Mouse (Mus musculus): ENCODE measurements around the gene Vezt. TPM values are rescaled to one million over a fixed set of nuclear protein-coding genes. Genes with fewer than 3 reads are reported as not detected.
A peak's percentile ranks its signal among the peaks of the same experiment; 100 is the strongest.

Vezt gene
- total RNA-seq, 2 experiments from 2014 or later: 74.9 to 82.3 TPM

- intact Hi-C loops (cut with DNase I): no loop called here
- DNase-seq (ENCODE audit: low spot score in 2 of 2): no peak
These were observed 41.5 kb downstream of the Vezt start for GRCm38 (mm10) chr10:93994136-93994535.

- intact Hi-C loops (cut with DNase I): no loop called here
- DNase-seq (ENCODE audit: low spot score in 2 of 2): no peak
These were observed 50.3 kb downstream of the Vezt start for GRCm38 (mm10) chr10:93985357-93985756.

DNA sequence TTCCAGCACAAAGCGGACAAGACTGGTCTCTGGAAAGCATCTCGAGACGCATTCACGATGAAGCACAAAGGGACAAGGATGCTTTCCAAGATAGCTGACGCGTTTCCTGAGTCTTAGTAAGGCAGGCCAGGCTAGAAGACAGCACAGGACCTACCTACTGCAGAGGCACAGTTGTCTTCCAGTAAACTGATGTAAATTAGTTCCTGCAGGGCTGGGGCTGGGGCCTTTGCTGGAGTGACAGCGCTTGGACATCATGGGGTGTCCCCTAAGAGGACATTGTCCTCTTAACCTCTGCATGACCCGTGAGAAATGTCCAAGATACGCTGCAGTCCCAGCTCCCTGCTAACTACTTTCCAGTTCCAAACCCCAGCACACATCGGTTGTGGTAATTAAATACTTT is 66.3 kb downstream of the Vezt start:
- intact Hi-C loops (cut with DNase I): no loop called here
- no peak for DNase-seq (ENCODE audit: low spot score in 2 of 2)

- intact Hi-C loops (cut with DNase I): no loop called here
- no peak for DNase-seq (ENCODE audit: low spot score in 2 of 2)
These were observed 68.1 kb downstream of the Vezt start for GRCm38 (mm10) chr10:93967486-93967885.

GRCm38 (mm10) chr10:93954023-93954422 is 81.6 kb downstream of the Vezt start:
- intact Hi-C loops (cut with DNase I): no loop called here
- no peak for DNase-seq (ENCODE audit: low spot score in 2 of 2)

GRCm38 (mm10) chr10:93953504-93953903 is 82.1 kb downstream of the Vezt start:
- intact Hi-C loops (cut with DNase I): no loop called here

DNA sequence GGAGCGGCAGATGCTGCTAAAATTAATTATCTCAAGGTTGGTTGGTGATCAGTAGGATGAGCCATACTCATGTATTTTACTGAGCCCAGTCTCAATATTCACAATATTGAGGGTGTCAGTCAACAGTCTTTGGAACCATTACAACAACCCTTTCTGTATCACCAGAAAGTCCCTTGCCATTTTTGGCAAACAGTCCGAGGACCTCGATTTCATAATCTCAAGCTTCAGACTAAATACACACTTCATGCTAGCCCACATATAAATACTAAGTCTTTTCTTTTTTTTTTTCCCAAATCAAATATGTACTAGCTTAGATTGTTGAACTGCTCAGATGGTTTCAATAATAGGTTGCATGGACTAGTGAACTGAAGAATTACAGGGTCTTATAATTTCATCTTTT is 84.6 kb downstream of the Vezt start:
- intact Hi-C loops (cut with DNase I): no loop called here
- no peak for DNase-seq (ENCODE audit: low spot score in 2 of 2)

More at GRCm38 (mm10) chr10:93953504-93953903, 82.1 kb downstream of the Vezt start:
- no peak for DNase-seq (ENCODE audit: low spot score in 2 of 2)

DNA sequence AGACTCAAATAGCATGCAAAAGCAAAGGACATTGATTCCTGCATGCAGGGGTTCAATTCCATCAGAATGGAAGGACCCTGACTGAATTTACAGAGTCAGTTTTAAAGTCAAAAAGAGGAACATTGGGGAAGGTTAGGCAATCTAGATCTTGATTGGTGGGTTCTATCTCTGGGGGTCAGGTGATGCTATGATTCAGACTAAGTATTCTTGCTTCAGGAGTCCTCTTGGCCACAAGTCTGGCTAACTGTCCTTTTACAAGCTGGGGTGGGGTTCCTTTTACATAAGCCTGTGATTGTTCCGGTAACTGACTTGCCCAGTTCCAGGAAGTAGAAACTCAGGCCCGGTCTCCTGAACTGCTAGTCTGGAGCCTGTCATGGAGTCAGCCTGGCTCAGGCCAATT is 85.7 kb downstream of the Vezt start:
- no peak for DNase-seq (ENCODE audit: low spot score in 2 of 2)
- intact Hi-C loops (cut with DNase I): loop anchor here (5.0 kb wide), 1 partner anchor 167 kb away; no protein-coding TSS in a partner anchor

DNA sequence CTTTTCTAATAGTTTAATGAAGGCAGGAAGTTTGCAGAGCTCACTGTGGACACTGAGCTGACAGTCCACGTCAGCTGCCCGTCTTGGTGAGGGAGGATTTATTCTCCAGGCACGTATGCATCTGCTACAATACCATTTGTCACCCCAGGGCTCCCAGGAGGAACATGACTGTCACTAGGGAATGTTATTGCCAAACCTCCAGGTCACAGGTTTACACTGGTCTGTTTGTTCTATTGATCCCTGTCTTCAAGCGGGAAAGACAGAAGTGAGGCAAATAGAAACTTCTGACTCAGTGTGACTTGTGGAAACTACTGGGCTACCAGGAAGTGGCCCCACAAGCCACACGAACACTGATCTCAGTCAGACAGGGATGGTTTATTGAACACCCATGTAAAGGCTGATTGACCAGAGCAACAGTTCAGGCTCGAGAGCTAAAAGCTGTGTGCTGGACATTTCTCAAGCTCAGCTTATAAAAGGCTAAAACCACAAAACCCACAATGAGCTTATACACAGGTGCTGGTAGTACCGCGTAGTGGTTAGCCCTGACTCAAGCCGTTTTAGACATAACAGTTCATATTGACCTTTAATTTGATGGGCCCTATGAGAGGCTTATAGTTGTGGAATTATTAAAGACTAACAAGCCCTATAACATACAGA is 89.6 kb downstream of the Vezt start:
- DNase-seq (ENCODE audit: low spot score in 2 of 2): no peak
- intact Hi-C loops (cut with DNase I): loop anchor here (5.0 kb wide), 1 partner anchor 171 kb away; no protein-coding TSS in a partner anchor

DNA sequence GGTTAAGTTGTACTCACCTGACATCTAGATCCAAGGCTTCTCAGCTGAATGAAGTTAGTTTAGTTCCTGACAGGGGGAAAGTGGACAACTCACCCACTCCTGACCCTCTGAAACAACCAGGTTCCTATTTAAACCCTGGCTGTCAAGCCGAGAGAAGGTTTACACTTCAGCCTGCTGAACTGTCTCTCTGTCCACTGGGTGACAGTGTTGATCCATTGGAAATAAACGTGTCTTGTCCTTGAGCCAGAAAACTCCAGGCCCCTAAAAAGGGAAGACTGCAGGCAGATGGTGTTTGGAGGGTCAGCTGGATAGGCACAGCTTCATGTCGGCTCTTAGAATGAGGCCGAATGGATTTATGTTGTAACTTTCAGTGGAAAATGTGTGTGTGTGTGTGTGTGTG is 90.3 kb downstream of the Vezt start:
- intact Hi-C loops (cut with DNase I): loop anchor here (5.0 kb wide), 1 partner anchor 172 kb away; no protein-coding TSS in a partner anchor

DNA sequence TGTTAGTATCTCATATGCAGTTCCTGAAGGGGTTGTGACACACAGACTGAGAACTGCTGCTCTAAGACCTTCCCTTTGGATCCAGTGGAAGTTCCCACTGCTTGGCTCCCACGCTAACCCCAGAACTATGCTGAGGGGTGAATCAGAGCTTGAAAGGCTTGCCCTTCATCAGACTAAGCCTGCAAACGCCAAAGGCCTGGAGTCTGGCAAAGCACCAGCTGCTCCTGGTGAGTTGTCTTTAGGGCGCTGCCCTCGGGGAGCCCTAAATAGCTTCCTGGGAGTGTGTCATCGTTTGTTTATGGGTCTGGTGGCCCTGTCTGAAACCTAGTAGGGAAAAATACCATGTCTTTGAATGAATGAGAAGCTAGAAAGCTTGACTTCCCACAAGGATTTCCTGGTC is 91.4 kb downstream of the Vezt start:
- no peak for DNase-seq (ENCODE audit: low spot score in 2 of 2)
- intact Hi-C loops (cut with DNase I): no loop called here

More for the DNA sequence above, 90.3 kb downstream of the Vezt start:
- DNase-seq (ENCODE audit: low spot score in 2 of 2): peak; percentile 18 to 26

- no peak for DNase-seq (ENCODE audit: low spot score in 2 of 2)
- intact Hi-C loops (cut with DNase I): no loop called here
These were observed 95.3 kb downstream of the Vezt start for GRCm38 (mm10) chr10:93940279-93940678.

- intact Hi-C loops (cut with DNase I): no loop called here
- no peak for DNase-seq (ENCODE audit: low spot score in 2 of 2)
These were observed 95.9 kb downstream of the Vezt start for GRCm38 (mm10) chr10:93939676-93940075.

- no peak for DNase-seq (ENCODE audit: low spot score in 2 of 2)
- intact Hi-C loops (cut with DNase I): no loop called here
These were observed 96.8 kb downstream of the Vezt start for GRCm38 (mm10) chr10:93938844-93939271.

GRCm38 (mm10) chr10:93933980-93934379 is 101.6 kb downstream of the Vezt start:
- no peak for DNase-seq (ENCODE audit: low spot score in 2 of 2)
- intact Hi-C loops (cut with DNase I): no loop called here

GRCm38 (mm10) chr10:93932861-93933260 is 102.8 kb downstream of the Vezt start:
- intact Hi-C loops (cut with DNase I): no loop called here
- DNase-seq (ENCODE audit: low spot score in 2 of 2): no peak

DNA sequence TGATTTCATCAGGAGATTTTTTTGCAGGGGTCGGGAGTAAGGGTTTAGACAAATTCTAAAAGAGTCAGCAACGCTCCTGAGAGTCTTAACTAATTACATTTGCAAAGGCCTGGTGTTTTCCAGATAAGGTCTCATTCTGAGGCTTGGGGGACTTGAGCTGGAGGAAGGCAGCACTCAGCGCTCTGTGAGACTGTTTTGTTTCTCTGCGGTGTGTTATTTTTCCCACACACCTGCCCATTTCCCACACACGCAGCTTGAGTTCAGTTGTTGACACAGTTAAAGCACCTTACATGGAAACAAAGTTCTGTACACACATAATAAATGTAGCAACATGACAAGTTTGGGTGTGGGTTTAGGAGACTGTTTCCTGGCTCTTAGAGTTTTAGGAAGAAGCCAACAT is 103.6 kb downstream of the Vezt start:
- intact Hi-C loops (cut with DNase I): no loop called here
- no peak for DNase-seq (ENCODE audit: low spot score in 2 of 2)

- no peak for DNase-seq (ENCODE audit: low spot score in 2 of 2)
- intact Hi-C loops (cut with DNase I): no loop called here
These were observed 104.2 kb downstream of the Vezt start for GRCm38 (mm10) chr10:93931431-93931830.

DNA sequence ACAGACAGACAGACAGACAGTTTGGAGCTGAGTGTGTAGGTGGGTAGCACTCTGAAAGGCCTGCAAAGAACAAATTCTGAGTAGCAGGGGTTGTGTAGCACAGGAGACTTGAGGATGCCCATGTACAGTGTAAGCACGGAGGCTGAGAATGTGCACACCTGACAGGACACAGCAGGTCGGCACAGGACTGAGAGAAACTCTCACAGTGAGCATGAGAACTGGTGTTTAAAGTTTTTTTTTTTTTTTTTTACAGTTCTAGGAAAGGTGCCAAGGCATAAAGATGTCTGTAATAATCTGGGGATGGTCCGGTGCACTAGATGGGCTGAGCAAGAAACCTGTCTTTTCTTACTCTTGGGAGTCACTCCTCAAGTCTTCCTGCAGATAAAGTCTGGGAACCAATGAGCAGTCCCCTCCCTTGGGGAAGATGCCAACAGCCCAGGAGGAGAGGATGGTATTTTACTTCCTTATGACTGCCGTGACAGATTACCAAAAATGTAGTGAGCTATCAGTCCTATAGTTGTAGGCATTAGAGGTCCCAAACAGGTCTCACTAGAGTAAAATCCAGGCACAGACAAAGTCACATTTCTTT is 105.3 kb downstream of the Vezt start:
- intact Hi-C loops (cut with DNase I): no loop called here
- DNase-seq (ENCODE audit: low spot score in 2 of 2): no peak

- intact Hi-C loops (cut with DNase I): no loop called here
- DNase-seq (ENCODE audit: low spot score in 2 of 2): no peak
These were observed 111.0 kb downstream of the Vezt start for GRCm38 (mm10) chr10:93924666-93925065.

GRCm38 (mm10) chr10:93921160-93921559 is 114.5 kb downstream of the Vezt start:
- intact Hi-C loops (cut with DNase I): no loop called here
- no peak for DNase-seq (ENCODE audit: low spot score in 2 of 2)
